Mouse (Mus musculus) adrenal gland, postnatal 10 days (tissue): ENCODE measurements around the gene Olfr67. TPM values are rescaled to one million over a fixed set of nuclear protein-coding genes. Genes with fewer than 3 reads are reported as not detected.
"Not testable (repeated sequence)": the region's sequence is repeated elsewhere in the genome, so short reads cannot be mapped to it uniquely, and the experiment has no call there.

Experiments
- DNase-seq: peaks from one replicate; pipeline ENCODE4 v3.0.0; 2021; ENCODE audit warnings: mixed read lengths
- long read RNA-seq, 2 experiments: library from polyadenylated mRNA; stranded (forward); transcript quantifications; one replicate each; pipeline ENCODE4 v2.0.0; 2021
- total RNA-seq, 2 experiments: library from RNA; stranded (reverse); gene quantifications; 2 replicates each; pipeline ENCODE4 v1.2.3; 2021

Olfr67 gene
- total RNA-seq = not detected
- long read RNA-seq, experiment 1 = 0 reads
- long read RNA-seq, experiment 2 = 0 reads

DNA sequence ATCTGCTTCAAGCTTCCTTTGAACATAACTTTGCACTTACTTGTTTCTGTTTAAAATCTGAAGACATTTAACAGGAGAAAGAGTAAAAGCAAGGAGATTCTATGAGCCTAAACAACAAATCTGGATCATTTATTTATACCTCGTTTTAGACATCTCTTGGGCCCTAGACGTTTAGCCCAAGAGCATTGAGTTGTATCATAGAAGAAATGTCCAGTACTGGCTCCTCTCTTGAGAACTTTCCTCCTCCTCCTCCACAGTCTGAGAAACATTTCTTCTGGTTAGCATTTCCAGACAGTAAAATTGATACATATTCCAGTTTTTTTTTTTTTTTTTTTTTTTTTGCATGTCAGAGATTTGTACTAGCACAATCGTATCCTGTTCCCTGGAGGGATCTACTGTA is at the start of gene Olfr67:
Olfr67 (minus strand) TSS at position 101 of the 400 bp plus-strand sequence.
- no peak for DNase-seq

DNA sequence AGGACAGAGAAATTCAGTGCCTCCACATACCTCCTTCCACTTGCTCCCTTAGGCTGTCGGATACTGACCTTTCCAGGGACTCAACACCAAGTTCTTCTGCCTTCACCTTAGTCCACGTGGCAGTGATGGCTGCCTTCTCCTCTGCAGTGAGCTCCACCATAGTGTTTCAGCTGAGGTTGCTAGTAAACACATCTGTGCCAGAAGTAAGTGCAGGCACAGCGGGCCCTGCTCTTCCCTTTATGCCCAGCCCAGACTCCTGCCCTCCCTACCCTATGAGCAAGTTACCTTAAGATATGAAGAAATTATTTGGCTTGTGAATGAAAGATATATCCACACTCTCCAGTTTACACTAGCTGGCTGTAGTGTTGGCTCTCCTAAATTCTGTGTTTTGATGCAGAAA is 48.6 kb upstream of the Olfr67 start, which contains the start of gene Hbb-bh2:
Hbb-bh2 (minus strand) TSS at position 253 of the 400 bp plus-strand sequence.
- no peak for DNase-seq

DNA sequence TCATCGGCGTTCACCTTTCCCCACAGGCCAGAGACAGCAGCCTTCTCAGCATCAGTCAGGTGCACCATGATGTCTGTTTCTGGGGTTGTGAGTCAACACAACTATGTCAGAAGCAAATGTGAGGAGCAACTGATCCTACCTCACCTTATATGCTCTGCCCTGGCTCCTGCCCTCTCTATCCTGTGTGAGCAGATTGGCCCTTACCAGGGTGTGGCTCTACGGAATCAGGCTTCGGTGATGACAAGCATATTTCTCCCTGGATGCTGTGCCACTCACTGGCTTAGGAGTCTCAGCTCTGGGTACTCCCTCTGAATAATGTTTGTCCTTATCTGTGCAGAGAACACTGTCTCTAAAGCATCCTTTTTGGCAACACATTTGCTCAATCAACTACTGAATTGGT is 36.2 kb upstream of the Olfr67 start, which contains the start of gene Hbb-bs:
Hbb-bs (minus strand) TSS at position 289 of the 400 bp plus-strand sequence.
- no peak for DNase-seq

DNA sequence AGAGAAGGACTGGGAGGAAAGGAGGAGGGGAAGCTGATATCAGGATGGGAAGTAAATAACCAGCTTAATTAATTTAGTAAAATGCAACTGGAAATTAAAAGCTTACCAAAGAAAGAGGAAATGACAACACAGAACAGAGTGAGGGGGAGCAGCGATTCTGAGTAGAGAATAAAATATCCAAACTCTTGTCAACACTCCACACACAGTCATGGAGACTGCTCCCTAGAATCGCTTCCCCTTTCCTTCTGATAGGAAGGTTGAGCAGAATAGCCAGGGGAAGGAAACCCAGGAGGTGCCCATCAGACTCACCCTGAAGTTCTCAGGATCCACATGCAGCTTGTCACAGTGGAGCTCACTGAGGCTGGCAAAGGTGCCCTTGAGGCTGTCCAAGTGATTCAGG is 35.5 kb upstream of the Olfr67 start:
- not testable (repeated sequence) for DNase-seq

DNA sequence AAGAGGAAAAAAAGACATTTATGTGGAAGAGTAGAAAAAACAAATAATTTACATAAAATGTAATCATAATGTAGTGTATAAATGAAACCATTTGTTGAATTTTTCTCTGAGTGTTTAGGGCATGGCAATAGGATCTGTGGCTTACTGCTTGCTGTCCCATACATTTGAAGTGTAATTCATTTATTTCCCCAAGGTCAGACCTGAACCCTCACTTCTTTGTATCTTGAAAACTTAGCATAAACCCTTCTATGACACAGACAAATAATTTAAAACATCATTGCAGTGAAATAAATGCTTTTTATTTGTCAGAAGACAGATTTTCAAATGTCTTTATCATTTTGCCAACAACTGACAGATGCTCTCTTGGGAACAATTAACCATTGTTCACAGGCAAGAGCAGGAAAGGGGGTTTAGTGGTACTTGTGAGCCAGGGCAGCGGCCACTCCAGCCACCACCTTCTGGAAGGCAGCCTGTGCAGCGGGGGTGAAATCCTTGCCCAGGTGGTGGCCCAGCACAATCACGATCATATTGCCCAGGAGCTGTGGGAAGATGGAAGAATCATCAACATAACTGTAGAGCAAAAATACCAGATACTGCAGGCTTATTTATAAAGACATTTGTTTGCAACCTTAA is 34.8 kb upstream of the Olfr67 start:
- no peak for DNase-seq

DNA sequence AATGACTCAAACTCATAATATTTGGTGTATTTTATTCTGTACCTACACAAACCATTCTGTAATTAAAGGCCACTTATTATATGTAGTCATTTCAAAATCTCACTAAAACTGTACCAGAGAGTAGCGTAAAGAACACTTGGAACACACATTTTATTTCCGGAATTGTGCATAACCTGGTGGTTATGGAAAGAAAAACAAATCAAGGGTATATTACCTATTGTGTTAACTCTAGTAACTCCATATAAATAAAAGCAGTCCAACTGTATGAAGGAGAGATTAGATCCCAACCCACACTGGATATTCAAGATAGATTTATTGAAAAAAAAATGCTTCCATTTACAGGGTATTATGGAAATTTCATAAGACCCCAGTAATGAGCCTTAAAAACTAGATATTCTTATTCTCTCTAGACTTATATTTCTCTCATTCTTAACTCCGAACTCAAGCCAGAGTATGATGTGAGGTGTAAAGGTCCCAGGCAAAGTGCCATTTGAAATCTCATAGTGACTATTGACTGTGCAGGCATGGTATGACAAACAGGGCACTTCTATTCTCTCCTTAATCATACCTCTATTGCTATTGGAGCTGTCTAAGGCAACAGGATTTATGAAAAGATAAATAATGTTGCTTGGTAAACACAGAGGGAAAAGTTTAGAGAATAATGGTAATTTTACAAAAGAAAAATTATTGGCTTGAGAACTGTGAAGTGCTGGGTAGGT is 34.1 kb upstream of the Olfr67 start:
- no peak for DNase-seq

DNA sequence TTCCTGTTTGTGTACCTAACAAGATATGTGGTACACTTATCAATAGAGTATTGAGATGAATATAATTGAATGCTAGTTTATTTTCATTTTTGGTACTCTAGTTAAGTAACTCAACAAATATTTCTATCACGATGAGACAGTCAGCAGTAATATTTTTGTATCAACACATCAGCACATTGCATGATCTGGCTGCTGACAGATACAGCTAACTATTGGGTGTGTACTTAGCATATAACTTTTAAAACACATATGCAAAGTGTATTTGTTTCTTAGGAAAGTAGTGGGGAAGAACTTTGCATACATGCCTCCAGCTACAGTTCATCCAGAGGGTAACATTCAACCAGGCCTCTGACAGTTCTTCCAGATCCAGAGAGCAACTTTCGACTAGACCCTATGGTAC is 33.0 kb upstream of the Olfr67 start:
- no peak for DNase-seq

DNA sequence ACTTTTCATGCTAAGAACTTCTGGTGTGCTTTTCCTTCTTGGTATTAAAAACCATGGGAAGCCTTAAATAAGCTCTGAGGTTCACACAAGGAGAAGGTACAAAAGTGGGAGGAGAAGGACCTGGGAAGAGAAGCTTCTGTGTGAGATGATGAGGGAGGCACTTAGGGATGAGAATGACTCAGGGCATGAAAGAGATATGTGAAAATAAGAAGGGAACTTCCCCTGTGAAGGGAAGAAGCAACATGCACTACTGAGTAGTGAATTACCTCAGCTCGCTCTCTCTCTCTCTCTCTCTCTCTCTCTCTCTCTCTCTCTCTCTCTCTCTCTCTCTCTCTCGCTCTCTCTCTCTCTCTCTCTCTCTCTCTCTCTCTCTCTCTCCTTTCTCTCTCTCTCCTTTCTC is 23.5 kb upstream of the Olfr67 start:
- DNase-seq = not testable (repeated sequence)

DNA sequence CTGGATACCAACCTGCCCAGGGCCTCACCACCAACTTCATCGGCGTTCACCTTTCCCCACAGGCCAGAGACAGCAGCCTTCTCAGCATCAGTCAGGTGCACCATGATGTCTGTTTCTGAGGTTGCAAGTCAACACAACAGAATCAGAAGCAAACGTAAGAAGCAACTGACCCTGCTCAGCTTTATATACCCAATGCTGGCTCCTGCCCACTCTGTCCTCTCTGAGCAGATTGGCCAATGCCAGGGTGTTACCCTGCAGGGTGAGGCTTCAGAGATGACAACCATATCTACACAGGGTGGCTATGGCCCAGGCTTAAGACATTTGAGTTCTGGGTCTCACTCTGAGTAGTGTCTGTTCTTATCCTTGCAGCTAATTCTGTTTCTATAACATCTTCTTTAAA is 22.1 kb upstream of the Olfr67 start, which contains the start of gene Hbb-bt:
Hbb-bt (minus strand) TSS at position 231 of the 400 bp plus-strand sequence.
- DNase-seq = no peak

DNA sequence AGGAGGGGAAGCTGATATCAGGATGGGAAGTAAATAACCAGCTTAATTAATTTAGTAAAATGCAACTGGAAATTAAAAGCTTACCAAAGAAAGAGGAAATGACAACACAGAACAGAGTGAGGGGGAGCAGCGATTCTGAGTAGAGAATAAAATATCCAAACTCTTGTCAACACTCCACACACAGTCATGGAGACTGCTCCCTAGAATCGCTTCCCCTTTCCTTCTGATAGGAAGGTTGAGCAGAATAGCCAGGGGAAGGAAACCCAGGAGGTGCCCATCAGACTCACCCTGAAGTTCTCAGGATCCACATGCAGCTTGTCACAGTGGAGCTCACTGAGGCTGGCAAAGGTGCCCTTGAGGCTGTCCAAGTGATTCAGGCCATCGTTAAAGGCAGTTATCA is 21.5 kb upstream of the Olfr67 start:
- DNase-seq = not testable (repeated sequence)

DNA sequence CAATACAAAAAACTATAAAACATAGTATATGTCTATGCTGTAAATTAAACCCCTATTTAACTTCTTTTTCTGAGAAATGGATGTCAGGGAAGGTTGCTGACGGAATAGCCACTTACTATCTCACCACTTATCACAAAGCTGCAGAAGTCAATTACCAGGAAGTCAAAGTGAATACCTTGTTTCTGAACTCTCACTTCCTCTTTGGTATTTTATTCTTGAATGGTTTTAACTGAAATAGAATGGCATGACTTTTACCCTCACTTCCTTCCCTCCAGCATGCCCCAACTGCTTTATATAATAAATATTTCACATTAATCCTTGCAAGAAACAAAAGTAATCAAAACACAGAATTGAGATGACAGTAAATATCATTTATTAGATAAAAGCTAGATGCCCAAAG is 20.6 kb upstream of the Olfr67 start:
- no peak for DNase-seq

DNA sequence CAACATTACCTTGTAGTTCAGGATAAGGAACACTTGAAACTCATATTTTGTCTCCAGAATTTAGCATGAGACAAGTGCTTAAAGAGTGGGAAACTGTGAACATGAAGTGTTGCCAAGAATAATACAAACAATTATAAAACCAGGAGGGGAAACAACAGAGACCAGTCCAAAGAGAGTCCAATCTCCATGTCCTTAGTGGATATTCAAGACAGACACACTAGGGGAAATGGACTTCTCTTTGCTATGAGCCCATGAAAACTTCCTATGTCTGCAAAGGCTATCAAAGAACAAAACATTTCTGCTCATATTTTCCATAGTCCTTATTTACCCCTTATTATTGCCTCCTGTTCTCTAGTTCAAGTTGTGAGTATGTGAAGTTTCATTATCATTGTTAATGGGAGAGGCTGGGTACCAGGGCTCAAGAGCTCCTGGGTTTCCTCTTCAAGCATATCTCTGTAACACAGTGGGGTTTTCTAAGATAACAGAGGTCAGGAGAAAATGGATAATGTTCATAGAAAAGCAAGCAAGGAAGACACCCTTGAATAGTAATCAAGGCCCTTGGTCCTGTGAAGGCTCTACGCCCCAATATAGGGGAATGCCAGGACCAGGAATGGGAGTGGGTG is 19.7 kb upstream of the Olfr67 start:
- no peak for DNase-seq

DNA sequence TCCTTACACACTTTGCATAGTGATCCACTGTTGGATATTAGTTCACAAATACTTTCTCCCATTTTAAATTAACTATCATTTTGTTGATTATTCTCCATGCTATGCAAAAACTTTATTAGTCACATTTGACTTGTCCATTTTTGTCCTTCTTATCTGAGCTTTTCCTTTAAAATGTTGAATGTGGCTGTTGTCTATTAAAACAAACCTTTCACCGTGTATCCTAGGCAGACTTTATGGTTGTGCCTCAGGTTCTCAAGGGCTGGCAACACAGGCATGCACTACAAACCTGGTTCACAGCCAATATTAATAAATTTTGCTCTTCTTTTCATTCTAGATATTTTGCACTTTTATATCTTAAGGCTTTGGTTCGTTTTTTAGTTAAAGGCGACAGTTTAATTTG is 19.1 kb upstream of the Olfr67 start:
- no peak for DNase-seq

DNA sequence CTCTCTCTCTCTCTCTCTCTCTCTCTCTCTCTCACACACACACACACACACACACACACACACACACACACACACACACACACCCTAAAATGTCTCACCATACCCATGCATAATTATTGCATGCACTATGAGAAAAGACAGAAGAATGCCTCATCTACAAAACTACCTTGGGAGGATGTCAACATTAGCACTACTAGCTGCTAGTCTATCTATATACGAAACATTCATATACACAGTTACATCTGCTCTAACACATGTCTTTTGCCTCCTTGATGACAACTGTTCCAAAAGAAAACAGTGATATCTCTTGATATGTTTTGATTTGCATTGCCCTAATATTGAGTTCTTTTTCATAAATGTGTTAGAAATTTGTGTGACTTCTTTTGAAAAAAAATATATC is 18.7 kb upstream of the Olfr67 start:
- no peak for DNase-seq

DNA sequence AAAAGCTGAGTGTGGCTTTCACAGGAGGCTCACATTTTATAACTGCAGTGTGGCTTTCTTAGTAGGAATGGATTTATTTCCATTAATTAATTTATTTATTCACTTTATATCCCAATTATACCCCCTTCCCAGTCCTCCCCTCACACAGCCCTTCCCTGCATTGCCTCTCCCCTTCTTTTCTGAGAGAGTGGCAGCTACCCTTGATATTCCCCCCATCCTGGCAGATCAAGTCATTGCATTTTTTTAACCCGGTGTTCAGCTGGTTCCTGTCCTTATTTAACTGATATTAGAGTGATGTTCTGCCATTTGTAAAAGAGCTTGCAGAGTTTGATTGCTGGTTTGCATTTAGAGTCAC is 18.2 kb upstream of the Olfr67 start:
- no peak for DNase-seq

DNA sequence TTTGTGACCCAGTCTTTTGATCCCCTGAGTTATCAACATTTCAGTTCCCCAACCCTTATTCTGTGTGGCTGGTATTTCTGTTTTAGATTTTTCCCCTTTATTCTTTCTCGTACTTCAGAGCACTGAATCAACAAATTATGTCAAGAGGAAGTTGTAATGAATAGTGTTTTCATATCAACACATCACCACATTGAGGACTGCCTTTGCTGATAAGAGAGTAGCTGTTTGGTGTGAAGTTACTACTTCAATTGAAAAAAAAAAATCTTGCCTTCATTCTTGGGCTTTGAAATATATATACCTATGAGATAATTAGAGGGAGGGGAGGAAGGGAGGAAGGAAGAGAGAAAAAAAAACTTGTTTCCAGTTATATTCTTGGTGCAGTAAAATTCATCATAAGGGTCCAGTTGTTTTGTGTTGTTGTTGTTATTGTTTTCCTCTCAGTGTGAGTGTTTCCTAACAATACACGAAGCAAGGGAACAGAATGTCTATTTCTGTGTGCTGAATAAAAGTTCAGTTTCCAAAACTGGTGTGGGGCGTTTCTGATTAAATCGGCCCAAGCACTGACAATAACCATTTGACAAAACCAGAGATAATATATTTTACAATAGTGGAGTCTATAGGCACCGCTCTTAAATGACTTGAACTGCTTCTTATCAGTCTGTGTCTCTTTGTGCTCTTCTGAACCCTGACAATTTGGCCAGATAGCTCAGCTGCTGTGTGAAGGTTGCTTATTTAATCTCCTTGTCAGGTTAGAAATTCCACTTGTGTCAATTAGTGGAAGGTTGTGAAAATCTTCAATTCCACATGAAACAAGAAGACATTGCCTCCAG is 17.6 kb upstream of the Olfr67 start:
- no peak for DNase-seq

DNA sequence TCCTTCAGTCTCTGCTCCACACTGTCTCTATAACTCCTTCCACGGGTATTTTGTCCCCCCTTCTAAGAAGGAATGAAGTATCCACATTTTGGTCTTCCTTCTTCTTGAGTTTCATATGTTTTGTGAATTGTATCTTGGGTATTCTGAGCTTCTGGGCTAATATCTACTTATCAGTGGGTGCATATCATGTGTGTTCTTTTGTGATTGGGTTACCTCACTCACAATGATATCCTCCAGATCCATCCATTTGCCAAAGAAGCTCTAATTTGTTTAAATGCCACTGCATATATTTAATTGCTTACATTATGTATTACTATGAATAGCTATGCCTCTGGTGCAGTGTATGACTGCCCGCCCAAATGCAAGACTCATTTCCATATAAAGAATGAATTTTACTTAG is 16.5 kb upstream of the Olfr67 start:
- not testable (repeated sequence) for DNase-seq

DNA sequence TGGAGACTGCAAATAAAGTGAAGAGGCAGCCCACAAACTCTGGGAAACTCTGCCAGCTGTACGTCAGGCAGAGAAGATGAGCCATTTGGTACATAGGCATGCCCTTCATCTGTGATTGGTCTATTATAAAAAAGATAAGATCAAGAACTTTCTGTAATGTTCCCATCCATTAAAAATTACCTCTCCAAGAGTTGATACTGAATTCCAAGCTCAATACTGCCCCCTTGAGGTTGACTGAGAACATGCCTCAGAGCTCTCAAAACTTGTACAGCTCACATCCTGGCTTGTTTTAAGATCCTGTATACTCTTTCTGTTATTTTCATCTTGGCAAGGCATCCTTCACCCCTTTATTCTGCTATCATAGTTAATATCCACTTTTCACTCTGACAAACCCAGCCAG is 15.2 kb upstream of the Olfr67 start:
- peak; percentile 21 for DNase-seq

DNA sequence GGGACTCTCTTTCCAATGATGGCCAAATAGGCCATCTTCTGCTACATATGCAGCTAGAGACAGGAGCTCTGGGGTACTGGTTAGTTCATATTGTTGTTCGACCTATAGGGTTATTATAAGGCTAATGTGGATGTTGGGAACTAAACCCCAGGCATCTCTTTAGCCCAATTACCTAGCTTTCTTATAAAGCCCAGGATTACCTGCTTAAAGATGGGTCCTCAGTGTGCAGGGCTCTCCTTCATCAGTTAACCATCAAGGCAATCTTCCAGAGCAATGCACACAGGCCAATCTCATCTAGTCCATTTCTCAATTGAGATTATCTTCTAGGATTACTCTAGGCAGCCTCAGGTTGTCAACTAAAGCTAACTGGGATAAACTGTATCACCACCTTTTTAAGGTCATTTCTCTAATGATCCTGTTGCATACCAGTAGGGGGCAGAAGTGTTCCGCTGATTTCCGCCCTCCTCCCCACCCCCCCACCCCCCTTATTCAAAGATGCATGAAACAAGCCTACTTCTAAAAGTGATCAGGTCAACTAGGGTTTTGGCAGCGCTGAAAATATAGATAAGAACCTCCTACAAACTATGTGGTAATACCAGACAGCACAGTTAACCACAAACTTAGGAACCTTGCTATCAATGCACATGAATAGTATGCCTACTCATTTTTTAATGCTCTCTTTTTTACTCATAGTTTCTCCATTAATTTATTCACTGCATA is 1.2 kb upstream of the Olfr67 start:
- DNase-seq = no peak

DNA sequence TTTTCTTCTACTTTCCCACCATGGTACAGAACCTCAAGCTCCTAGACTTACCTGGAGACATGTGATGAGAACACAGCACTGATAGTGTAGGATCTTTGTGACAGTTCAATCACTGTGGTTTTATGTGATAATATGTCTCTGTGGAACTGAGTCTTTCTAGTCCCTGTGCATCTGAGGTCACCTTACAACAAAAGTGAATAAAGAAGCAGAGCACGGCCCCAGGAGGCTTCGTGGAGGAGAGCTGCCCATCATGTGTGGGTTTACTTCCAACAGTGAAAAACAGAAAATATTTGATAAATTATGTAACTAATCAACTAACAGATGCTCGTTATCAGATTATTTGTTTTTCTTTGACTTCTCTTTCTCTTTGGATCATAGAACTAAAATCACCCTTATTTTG is 12.0 kb downstream of the Olfr67 start, which contains the start of gene Olfr68:
Olfr68 (minus strand) TSS at position 101 of the 400 bp plus-strand sequence.
- DNase-seq = no peak

DNA sequence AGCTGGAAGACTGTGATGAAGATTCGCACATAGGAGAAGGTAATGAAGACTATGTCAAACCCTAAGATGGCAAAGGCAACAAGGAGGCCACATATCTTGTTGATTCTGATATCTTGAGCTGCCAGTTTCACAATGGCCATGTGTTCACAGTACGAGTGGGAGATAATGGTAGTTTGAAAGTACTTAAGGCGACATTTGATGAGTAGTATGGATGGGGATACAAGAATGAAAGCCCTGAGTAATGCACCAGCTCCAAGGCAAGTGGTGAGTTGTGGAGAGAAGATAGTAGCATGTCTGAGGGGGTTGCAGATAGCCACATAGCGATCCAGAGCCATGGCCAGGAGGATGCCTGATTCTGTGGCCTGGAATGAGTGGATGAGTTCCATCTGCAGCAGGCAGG is 14.0 kb downstream of the Olfr67 start:
- not testable (repeated sequence) for DNase-seq

DNA sequence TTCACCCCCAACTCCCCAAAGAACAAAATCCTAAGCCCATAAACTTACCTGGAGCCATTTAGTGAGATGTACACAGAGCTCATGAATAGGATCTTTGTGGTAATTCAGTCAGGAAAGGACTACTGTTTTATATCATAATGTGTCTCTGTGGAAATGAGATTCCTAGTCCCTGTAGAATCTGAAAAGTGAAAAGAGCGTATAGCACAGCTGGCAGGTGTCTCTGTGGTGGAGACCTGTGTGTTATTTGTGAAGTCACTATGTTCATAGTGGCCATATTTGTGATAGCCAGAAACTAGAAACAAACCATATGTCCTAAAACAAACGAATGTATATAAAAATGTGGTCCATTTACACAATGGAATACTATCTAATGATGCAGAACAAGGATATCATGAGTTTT is 20.1 kb downstream of the Olfr67 start, which contains the start of gene Olfr69:
Olfr69 (minus strand) TSS at position 101 of the 400 bp plus-strand sequence.
- no peak for DNase-seq
